Mouse (Mus musculus) neural tube, embryonic 14.5 days (tissue): Measurements from ENCODE around the gene Gm13275. TPM values are rescaled to one million over a fixed set of nuclear protein-coding genes. Genes with fewer than 3 reads are reported as not detected.
"Not testable (repeated sequence)": the region's sequence is repeated elsewhere in the genome, so short reads cannot be mapped to it uniquely, and the experiment has no call there.

Experiments
- ATAC-seq: fragments of 200-750 bp; cut with Nextera tagmentation; 2 replicates; pipeline ENCODE4 v1.8.0; 2017; ENCODE audit warnings: low read depth, mild to moderate bottlenecking, moderate TSS enrichment, moderate library complexity
- H3K27ac ChIP-seq: fragments of 300-500 bp; sonication (generic); 2 replicates; pipeline ENCODE4 v1.5.1; 2014; ENCODE audit warnings: low read depth, mild to moderate bottlenecking, control low read depth, low read length, moderate library complexity, mixed read lengths
- H3K27me3 ChIP-seq: fragments of 300-500 bp; sonication (generic); 2 replicates; pipeline ENCODE4 v1.6.1; 2014; ENCODE audit warnings: low read length; ENCODE audit not compliant: control insufficient read depth, insufficient read depth
- H3K36me3 ChIP-seq: fragments of 300-500 bp; sonication (generic); 2 replicates; pipeline ENCODE4 v1.6.1; 2014; ENCODE audit warnings: low read length, mixed read lengths; ENCODE audit not compliant: control insufficient read depth, insufficient read depth
- H3K4me1 ChIP-seq: fragments of 300-500 bp; sonication (generic); 2 replicates; pipeline ENCODE4 v1.6.1; 2014; ENCODE audit warnings: low read length; ENCODE audit not compliant: control insufficient read depth, insufficient read depth
- H3K4me2 ChIP-seq: fragments of 300-500 bp; sonication (generic); 2 replicates; pipeline ENCODE4 v1.6.1; 2014; ENCODE audit warnings: mild to moderate bottlenecking, low read depth, low read length, control low read depth
- H3K4me3 ChIP-seq: fragments of 300-500 bp; sonication (generic); 2 replicates; pipeline ENCODE4 v1.5.1; 2014; ENCODE audit warnings: low read depth, low read length, control low read depth, mixed read lengths
- H3K9ac ChIP-seq: fragments of 300-500 bp; sonication (generic); replicated peaks from 2 replicates; pipeline ENCODE4 v1.6.1; 2014; ENCODE audit warnings: low read depth, mild to moderate bottlenecking, control low read depth, low read length, mixed read lengths
- H3K9me3 ChIP-seq: fragments of 300-500 bp; sonication (generic); 2 replicates; pipeline ENCODE4 v1.6.1; 2016; ENCODE audit warnings: low read length; ENCODE audit not compliant: control insufficient read depth
- WGBS: fragments of 180-500 bp; shearing (Covaris S2); extraction: QIAGEN DNeasy Blood & Tissue Kit; methylation state at CpG from one replicate; pipeline ENCODE4 v1.1.7; 2014; 5-methylcytosine and 5-hydroxymethylcytosine counted together
- polyA plus RNA-seq: library from polyadenylated mRNA; unstranded; fragments of >200 nt; fragmentation: Nextera tagmentation; extraction: Ambion mirVana; gene quantifications from 2 replicates; pipeline ENCODE4 v1.2.1, GENCODE M21; 2014

Gene Gm13275
- polyA plus RNA-seq, 1 experiment from 2014 or later, result not detected

DNA sequence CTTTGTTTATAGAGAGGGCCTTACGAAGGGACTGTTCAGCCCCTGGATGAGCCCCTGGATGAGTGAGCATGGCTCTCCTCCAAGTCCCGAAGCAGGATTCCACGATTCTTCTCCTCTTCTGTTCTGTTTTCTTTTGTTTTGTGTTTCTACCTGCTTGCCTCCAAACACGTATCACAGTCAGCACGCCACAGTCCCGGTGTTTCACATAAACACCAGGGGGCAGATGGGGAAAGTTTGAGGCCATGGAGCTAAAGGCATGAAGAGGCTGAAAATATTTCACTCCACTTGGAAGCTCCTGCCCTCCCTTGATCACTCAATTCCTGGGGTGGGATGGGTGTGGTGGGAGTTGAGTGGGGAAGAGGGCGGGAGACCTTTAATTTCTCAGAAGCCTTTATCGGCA, 32.5 kb upstream of the Gm13275 start:
- not testable (repeated sequence) for H3K36me3 ChIP-seq, H3K27me3 ChIP-seq, ATAC-seq, H3K4me3 ChIP-seq, H3K9ac ChIP-seq, H3K27ac ChIP-seq, H3K4me2 ChIP-seq, H3K9me3 ChIP-seq, H3K4me1 ChIP-seq
- 75% methylated on average over 6 of the region's 8 CpGs for WGBS

DNA sequence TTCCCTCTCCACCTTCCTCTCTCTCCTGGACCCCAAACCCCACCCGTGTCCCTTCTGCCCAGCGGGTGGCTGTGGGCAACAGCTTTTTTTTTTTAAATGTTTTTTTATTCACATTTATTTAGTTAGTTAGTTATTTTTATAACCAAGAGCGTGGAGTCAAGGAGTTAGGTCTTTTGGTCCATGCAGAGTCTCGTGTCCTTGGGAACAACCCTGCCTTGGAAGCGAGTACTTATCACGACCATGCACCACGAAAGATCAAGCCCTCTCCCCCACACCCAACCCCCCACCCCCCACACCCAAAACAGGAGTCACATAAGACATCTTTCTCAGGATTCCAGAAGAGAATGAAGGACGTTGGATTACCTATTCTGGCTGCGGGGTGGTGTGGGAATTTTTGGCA, 31.9 kb upstream of the Gm13275 start:
- ATAC-seq, H3K27me3 ChIP-seq, H3K9me3 ChIP-seq, H3K4me2 ChIP-seq, H3K36me3 ChIP-seq, H3K9ac ChIP-seq, H3K27ac ChIP-seq, H3K4me1 ChIP-seq, H3K4me3 ChIP-seq: not testable (repeated sequence)
- 58% methylated on average over 7 of the region's 9 CpGs for whole genome bisulfite sequencing

DNA sequence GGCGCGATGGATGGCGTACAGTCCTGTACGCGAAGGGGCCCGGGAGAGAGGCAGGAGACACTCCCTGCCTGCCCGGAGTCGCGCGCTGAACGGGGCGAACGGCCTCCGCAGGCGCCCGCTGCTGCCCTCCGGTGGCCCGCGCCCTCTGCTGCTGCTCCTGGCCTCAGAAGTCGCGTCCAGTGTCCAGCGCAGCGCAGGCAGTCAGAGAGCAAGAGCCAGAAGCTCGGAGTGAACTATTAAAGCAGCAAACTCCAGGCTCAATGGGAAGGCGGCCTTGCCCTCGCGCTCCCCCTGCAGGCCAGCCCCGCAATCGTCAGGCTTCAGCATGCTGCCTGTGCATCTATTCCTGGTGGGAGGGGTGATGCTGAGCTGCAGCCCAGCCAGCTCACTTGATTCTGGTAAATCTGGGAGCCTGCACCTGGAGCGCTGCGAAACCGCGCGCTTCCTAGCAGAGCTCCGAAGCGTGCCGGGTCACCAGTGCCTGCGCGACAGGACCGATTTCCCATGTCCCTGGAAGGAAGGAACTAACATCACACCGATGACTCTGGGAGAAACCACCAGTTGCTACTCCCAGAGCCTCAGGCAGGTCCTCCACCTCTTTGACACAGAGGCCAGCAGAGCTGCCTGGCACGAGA, 30.8 kb upstream of the Gm13275 start:
- not testable (repeated sequence) for H3K9ac ChIP-seq, H3K9me3 ChIP-seq, H3K4me1 ChIP-seq, H3K27me3 ChIP-seq, H3K27ac ChIP-seq, H3K36me3 ChIP-seq, ATAC-seq
- Histone ChIP-seq H3K4me3 (peak overlapping the region; percentile 20; the same call in 1 of the 2 replicates), H3K4me2 (peak overlapping the region; percentile 44)
- 5% methylated on average over 20 of the region's 42 CpGs for WGBS

- not testable (repeated sequence) for H3K27me3 ChIP-seq, H3K9ac ChIP-seq, H3K4me3 ChIP-seq, ATAC-seq, H3K4me2 ChIP-seq, H3K36me3 ChIP-seq, H3K27ac ChIP-seq, H3K4me1 ChIP-seq, H3K9me3 ChIP-seq
- WGBS, result no CpG with 5 or more reads among the region's 32 CpGs
Measured at GRCm38 (mm10) chr4:88773534-88773933, 20.8 kb upstream of the Gm13275 start, which contains the start of gene Gm13290. Gene Gm13290, plus strand, starts transcription at chr4:88773834.

- WGBS, result no CpG with 5 or more reads among the region's 29 CpGs
- H3K4me2 ChIP-seq, H3K36me3 ChIP-seq, H3K27ac ChIP-seq, H3K9ac ChIP-seq, H3K4me1 ChIP-seq, H3K9me3 ChIP-seq, ATAC-seq, H3K27me3 ChIP-seq, H3K4me3 ChIP-seq: not testable (repeated sequence)
Measured at GRCm38 (mm10) chr4:88776622-88777021, 17.7 kb upstream of the Gm13275 start, which contains the start of gene Gm13289. Gene Gm13289, plus strand, starts transcription at chr4:88776922.

GRCm38 (mm10) chr4:88779550-88779949, 14.7 kb upstream of the Gm13275 start, which contains the start of gene Gm13272:
Gene Gm13272, plus strand, starts transcription at chr4:88779850.
- not testable (repeated sequence) for H3K4me3 ChIP-seq, ATAC-seq, H3K4me2 ChIP-seq, H3K9me3 ChIP-seq, H3K27me3 ChIP-seq, H3K27ac ChIP-seq, H3K9ac ChIP-seq, H3K36me3 ChIP-seq, H3K4me1 ChIP-seq
- no CpG with 5 or more reads among the region's 29 CpGs for WGBS

DNA sequence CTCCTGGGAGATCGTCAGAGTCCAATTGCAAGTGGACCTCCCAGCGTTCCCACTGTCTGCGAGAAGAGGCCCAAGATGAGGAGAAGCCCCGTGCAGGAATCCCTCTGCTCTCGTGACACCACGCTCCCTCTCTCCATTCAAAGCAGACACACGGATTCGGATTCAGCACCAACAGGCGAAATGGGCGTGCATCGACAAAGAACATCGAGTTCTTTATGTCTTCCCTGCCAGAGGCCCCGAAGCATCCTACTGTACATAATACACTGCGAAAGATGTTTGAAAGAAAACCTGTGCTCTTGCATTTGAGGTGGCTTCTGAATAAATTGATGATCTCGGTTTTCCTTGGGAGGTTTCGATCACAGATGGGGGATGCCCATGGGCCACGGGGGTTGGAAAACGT, 14.0 kb upstream of the Gm13275 start:
- not testable (repeated sequence) for ATAC-seq, H3K4me3 ChIP-seq
- 48% methylated on average over 15 of the region's 18 CpGs for WGBS

DNA sequence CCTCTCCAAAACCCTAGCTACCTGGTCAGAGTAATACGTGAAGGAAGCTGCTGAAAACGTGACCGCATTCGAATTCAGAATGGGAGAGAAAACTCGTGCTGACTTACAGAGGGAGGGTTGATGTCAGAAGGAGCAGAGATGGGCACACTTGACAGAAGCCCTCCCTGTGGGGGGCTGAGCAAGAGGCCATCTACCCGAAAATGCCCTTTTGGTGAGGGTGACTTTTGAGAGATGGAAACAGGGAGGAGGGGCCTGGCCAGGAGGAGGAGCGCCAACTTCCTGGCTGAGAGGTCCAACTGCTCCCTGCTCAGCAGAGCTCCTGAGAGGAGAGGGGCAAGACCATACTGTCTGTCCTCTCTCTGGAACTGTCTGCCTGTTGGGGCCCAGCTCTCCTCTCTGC, 12.5 kb upstream of the Gm13275 start, which contains the start of gene Ifnz:
Ifnz (plus strand) TSS at position 301 of the 400 bp plus-strand sequence.
- H3K27ac ChIP-seq, H3K27me3 ChIP-seq, H3K4me2 ChIP-seq, H3K4me1 ChIP-seq, ATAC-seq, H3K9me3 ChIP-seq, H3K9ac ChIP-seq, H3K36me3 ChIP-seq, H3K4me3 ChIP-seq: not testable (repeated sequence)
- 9% methylated on average over 1 of the region's 7 CpGs for WGBS

More for the DNA sequence above, 14.0 kb upstream of the Gm13275 start:
- not testable (repeated sequence) for H3K27ac ChIP-seq, H3K4me2 ChIP-seq, H3K4me1 ChIP-seq, H3K27me3 ChIP-seq, H3K9ac ChIP-seq, H3K9me3 ChIP-seq, H3K36me3 ChIP-seq

- H3K4me3 ChIP-seq, H3K36me3 ChIP-seq, H3K4me2 ChIP-seq, H3K27me3 ChIP-seq, H3K27ac ChIP-seq, H3K4me1 ChIP-seq, ATAC-seq, H3K9me3 ChIP-seq, H3K9ac ChIP-seq: not testable (repeated sequence)
- WGBS, result 0% methylated on average over 4 of the region's 31 CpGs
Measured at GRCm38 (mm10) chr4:88782335-88782734, 12.0 kb upstream of the Gm13275 start.
